Mouse (Mus musculus) B cell, adult 62 days (primary cell): ENCODE results near the gene Armcx6. TPM values are rescaled to one million over a fixed set of nuclear protein-coding genes. Genes with fewer than 3 reads are reported as not detected.

Source experiments
- total RNA-seq: library from RNA; stranded (reverse); gene quantifications from 4 replicates; pipeline ENCODE4 v1.2.4, GENCODE M21; 2023

Gene Armcx6
- total RNA-seq: 3.3 to 4.4 TPM (median 3.7 TPM) in 4 replicates

DNA sequence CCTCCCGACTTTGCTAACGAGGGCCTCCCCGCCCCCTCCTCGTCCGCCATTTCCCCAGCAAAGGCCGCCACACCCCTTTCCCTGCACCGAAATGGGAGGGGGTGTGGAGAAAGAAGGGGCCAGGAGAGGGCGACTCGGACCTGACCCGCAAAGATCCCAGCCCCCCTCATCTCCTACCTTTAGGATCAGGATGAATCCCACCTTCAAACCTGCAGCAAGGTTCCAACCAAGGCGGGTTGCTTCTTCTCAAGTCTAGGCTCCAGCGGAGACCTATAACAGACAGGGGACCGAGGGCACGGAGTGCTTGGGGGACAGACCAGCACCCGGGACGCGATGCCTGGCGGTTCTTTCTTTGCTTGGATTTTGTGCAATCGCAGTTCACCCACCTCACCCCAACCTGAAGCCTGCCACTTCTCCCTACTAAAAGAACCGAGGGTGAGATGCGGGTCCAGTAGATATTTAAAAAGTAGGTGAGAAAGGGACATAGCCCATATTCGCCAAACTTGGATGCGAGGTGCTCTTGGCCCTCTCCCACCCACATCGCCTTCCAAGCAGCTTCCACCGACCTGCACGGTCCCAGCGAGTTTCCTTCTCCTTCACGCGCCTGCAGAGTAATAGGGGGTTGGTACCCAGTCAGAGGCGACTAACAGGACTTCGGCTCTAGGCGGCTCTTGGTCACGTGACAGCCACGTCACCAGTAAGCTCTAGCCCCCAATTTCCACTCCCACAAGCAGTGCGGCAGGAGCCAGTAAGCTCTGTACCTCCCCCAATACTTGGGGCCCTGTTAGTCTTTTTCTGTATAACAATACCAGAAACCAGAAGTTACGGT, at the start of gene Armcx6:
Gene Armcx6 (minus strand): TSS at position 654 of the 829 bp plus-strand sequence.

GRCm38 (mm10) chrX:134756434-134757292, 5.4 kb upstream of the Armcx6 start, which contains the start of gene Armcx3:
Gene Armcx3 (plus strand): TSS chrX:134756595.

DNA sequence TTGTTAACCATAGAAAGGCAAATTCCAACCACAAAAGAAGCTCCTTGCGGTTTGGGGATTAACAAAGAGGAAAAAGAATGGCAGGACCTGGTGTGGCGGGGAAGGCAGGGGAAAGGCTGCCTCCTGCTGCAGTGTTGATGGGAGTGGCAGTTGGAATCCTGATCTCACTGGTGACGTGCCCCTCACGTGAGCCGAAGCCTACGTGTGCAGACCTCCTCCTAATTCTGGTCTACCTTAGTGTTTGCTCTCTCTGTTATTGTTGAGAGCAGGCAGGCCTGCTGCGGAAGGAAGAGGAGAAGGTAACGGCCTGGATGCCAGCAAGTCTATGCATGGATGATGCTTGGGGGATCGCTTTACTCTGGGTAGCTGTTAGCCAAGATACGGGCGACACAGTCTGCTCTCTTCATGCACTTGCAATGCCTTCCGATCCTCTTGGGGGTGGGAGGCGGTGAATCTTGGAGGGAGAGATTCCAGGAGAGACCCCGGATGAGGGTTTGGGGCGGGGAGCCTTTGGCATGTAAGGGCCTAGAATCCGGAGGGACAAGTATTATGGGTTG, 33.4 kb downstream of the Armcx6 start, which contains the start of gene Armcx1:
Gene Armcx1 (plus strand): TSS at position 212 of the 557 bp plus-strand sequence.

Other genes with a start within 250 kb of the Armcx6 start
- 14.0 to 22.1 TPM (median 19.4 TPM) in 4 replicates for gene Timm8a1, start 209.6 kb downstream of the Armcx6 start, total RNA-seq
- gene Btk, start 167.8 kb downstream of the Armcx6 start, total RNA-seq: 164 to 171 TPM (median 167 TPM) in 4 replicates
- gene Rpl36a, start 165.8 kb downstream of the Armcx6 start, total RNA-seq: 510 to 564 TPM (median 519 TPM) in 4 replicates
- 135 to 148 TPM (median 147 TPM) in 4 replicates for gene Gla, start 150.3 kb downstream of the Armcx6 start, total RNA-seq
- gene Hnrnph2, start 150.2 kb downstream of the Armcx6 start, total RNA-seq: 153 to 171 TPM (median 166 TPM) in 4 replicates
- gene Armcx4, start 64.9 kb downstream of the Armcx6 start, total RNA-seq: 2.8 to 3.8 TPM (median 3.6 TPM) in 4 replicates
- 0.43 to 0.47 TPM in 2 of 4 replicates, not detected in the others for gene Armcx1, start 33.5 kb downstream of the Armcx6 start, total RNA-seq
- 16.9 to 19.7 TPM (median 17.7 TPM) in 4 replicates for gene Armcx3, start 5.2 kb upstream of the Armcx6 start, total RNA-seq
- 33.4 to 45.7 TPM (median 37.1 TPM) in 4 replicates for gene Armcx2, start 57.8 kb upstream of the Armcx6 start, total RNA-seq
- gene Nxf2, start 213.3 kb upstream of the Armcx6 start, total RNA-seq: 0.34 to 0.42 TPM in 2 of 4 replicates, not detected in the others